Mouse (Mus musculus): Measurements from ENCODE around the gene Tent5a.

DNA sequence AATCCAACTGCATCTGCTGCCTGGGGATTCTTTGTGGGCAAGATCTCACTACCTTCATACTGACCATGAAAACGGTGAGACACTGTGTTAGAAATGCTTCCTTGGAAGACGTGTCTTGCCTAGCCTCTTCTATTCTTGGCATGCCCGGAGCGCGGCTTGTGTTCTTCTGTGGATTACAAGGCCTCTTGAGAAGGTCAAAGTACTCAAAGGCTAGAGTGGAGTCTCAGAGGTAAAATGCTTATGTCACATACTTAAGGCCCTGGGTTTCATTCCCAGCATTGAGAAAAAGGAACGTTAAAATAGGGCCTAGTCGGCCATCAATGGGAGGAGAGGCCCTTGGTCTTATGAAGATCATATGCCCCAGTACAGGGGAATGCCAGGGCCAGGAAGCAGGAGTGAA, 8.9 kb upstream of the Tent5a start:
- no peak for TF ChIP-seq CTCF (IDR thresholded peaks at IDR 0.05; ENCODE audit: borderline replicate concordance, insufficient read depth, low read depth, low read length)
- no peak for TF ChIP-seq POLR2A (IDR thresholded peaks at IDR 0.05; ENCODE audit: borderline replicate concordance, insufficient read depth, low read length)

Data from cerebellum, adult 2 months (tissue).